Mouse (Mus musculus) forebrain, embryonic 10.5 days (tissue): ENCODE data around the gene Dsn1. TPM values are rescaled to one million over a fixed set of nuclear protein-coding genes. Genes with fewer than 3 reads are reported as not detected.

Experiments
- DNase-seq: peaks from one replicate; pipeline ENCODE4 v3.0.0-alpha.2; 2017; ENCODE audit warnings: low spot score; ENCODE audit errors: extremely low spot score
- H3K27ac ChIP-seq: fragments of 300-500 bp; sonication (generic); 2 replicates; pipeline ENCODE4 v1.5.1; 2016; ENCODE audit warnings: mild to moderate bottlenecking
- H3K27me3 ChIP-seq: fragments of 300-500 bp; sonication (generic); 2 replicates; pipeline ENCODE4 v1.6.1; 2016; ENCODE audit warnings: mild to moderate bottlenecking; ENCODE audit not compliant: poor library complexity, severe bottlenecking
- H3K36me3 ChIP-seq: fragments of 300-500 bp; sonication (generic); replicated peaks from 2 replicates; pipeline ENCODE4 v1.6.1; 2016; ENCODE audit warnings: mild to moderate bottlenecking, moderate library complexity
- H3K4me1 ChIP-seq: fragments of 300-500 bp; sonication (generic); 2 replicates; pipeline ENCODE4 v1.6.1; 2016
- H3K4me3 ChIP-seq: fragments of 300-500 bp; sonication (generic); 2 replicates; pipeline ENCODE4 v1.5.1; 2016; ENCODE audit warnings: mild to moderate bottlenecking, moderate library complexity
- H3K9me3 ChIP-seq: fragments of 300-500 bp; sonication (generic); 2 replicates; pipeline ENCODE4 v1.6.1; 2016; ENCODE audit warnings: mild to moderate bottlenecking, moderate library complexity
- WGBS: fragments of 180-500 bp; shearing (Covaris S2); methylation state at CpG from one replicate; pipeline ENCODE4 v1.1.7; 2016; 5-methylcytosine and 5-hydroxymethylcytosine counted together
- polyA plus RNA-seq: library from polyadenylated mRNA; unstranded; fragments of >200 nt; fragmentation: Nextera tagmentation; extraction: Ambion mirVana; gene quantifications from 2 replicates; pipeline ENCODE4 v1.2.1, GENCODE M21; 2016

Gene Dsn1
- polyA plus RNA-seq, 1 experiment from 2014 or later = 59.1 TPM

GRCm38 (mm10) chr2:157012341-157012740 is 5.4 kb upstream of the Dsn1 start:
- peaks cover 51% of the 10 kb centered on the region for H3K36me3 ChIP-seq
- H3K9me3 ChIP-seq = no peaks in the 10 kb centered on the region
- DNase-seq = no peak
- H3K4me1 ChIP-seq = peaks cover 11% of the 10 kb centered on the region
- WGBS = 93% methylated on average over 6 of the region's 6 CpGs
- H3K4me3 ChIP-seq = no peak overlapping the region
- no peak overlapping the region for H3K27ac ChIP-seq
- no peaks in the 10 kb centered on the region for H3K27me3 ChIP-seq

- Histone ChIP-seq H3K9me3 (no peaks in the 10 kb centered on the region), H3K4me1 (peaks cover 22% of the 10 kb centered on the region), H3K4me3 (no peak overlapping the region), H3K27me3 (no peaks in the 10 kb centered on the region), H3K27ac (no peak overlapping the region), H3K36me3 (peaks cover 35% of the 10 kb centered on the region)
- no peak for DNase-seq
- 63% methylated on average over 11 of the region's 11 CpGs for WGBS
Observed at GRCm38 (mm10) chr2:157010634-157011310, 3.8 kb upstream of the Dsn1 start.

GRCm38 (mm10) chr2:157010121-157010520 is 3.2 kb upstream of the Dsn1 start:
- no peak for DNase-seq
- Histone ChIP-seq H3K27me3 (no peaks in the 10 kb centered on the region), H3K4me1 (peaks cover 25% of the 10 kb centered on the region), H3K9me3 (no peaks in the 10 kb centered on the region), H3K36me3 (peaks cover 35% of the 10 kb centered on the region), H3K27ac (no peak overlapping the region), H3K4me3 (no peak overlapping the region)

- Histone ChIP-seq H3K4me3 (no peak overlapping the region), H3K36me3 (peaks cover 36% of the 10 kb centered on the region), H3K4me1 (peaks cover 25% of the 10 kb centered on the region), H3K27me3 (no peaks in the 10 kb centered on the region), H3K27ac (no peak overlapping the region), H3K9me3 (no peaks in the 10 kb centered on the region)
- DNase-seq = no peak
Observed at GRCm38 (mm10) chr2:157008509-157008908, 1.6 kb upstream of the Dsn1 start.

GRCm38 (mm10) chr2:157007234-157007596 is 261 bp upstream of the Dsn1 start:
- peaks cover 25% of the 10 kb centered on the region for H3K4me1 ChIP-seq
- H3K36me3 ChIP-seq = peaks cover 38% of the 10 kb centered on the region
- DNase-seq = no peak
- peak overlapping the region; percentile 90 for H3K4me3 ChIP-seq
- H3K27ac ChIP-seq = peak overlapping the region; percentile 95
- WGBS = 33% methylated on average over 5 of the region's 5 CpGs
- no peaks in the 10 kb centered on the region for H3K9me3 ChIP-seq
- H3K27me3 ChIP-seq = no peaks in the 10 kb centered on the region

GRCm38 (mm10) chr2:157002321-157002720 is 4.6 kb downstream of the Dsn1 start:
- 97% methylated on average over 4 of the region's 4 CpGs for WGBS
- Histone ChIP-seq H3K27ac (no peak overlapping the region), H3K4me1 (peaks cover 13% of the 10 kb centered on the region), H3K27me3 (no peaks in the 10 kb centered on the region), H3K9me3 (no peaks in the 10 kb centered on the region), H3K36me3 (peaks cover 82% of the 10 kb centered on the region), H3K4me3 (no peak overlapping the region)
- no peak for DNase-seq

- Histone ChIP-seq H3K27ac (no peak overlapping the region), H3K36me3 (peaks cover 99% of the 10 kb centered on the region), H3K27me3 (no peaks in the 10 kb centered on the region), H3K4me1 (no peaks in the 10 kb centered on the region), H3K4me3 (no peak overlapping the region), H3K9me3 (no peaks in the 10 kb centered on the region)
- no peak for DNase-seq
- 93% methylated on average over 5 of the region's 5 CpGs for WGBS
Observed at GRCm38 (mm10) chr2:156998263-156998662, 8.7 kb downstream of the Dsn1 start.

- Histone ChIP-seq H3K27me3 (no peaks in the 10 kb centered on the region), H3K36me3 (peaks cover 88% of the 10 kb centered on the region), H3K4me3 (no peak overlapping the region), H3K27ac (no peak overlapping the region), H3K4me1 (peaks cover 6% of the 10 kb centered on the region), H3K9me3 (no peaks in the 10 kb centered on the region)
- no peak for DNase-seq
- WGBS = 75% methylated on average over 6 of the region's 6 CpGs
Observed at GRCm38 (mm10) chr2:156996576-156996975, 10.4 kb downstream of the Dsn1 start.

- peak; percentile 93 for DNase-seq
- H3K27ac ChIP-seq = peak within 1 kb of the TSS; percentile 86
- H3K4me3 ChIP-seq = peak within 1 kb of the TSS; percentile 95
- peaks cover 40% of the 10 kb centered on the region for H3K36me3 ChIP-seq
- H3K9me3 ChIP-seq = no peaks in the 10 kb centered on the region
- peaks cover 23% of the 10 kb centered on the region for H3K4me1 ChIP-seq
- H3K27me3 ChIP-seq = no peaks in the 10 kb centered on the region
- WGBS = under 1% methylated on average over 66 of the region's 66 CpGs
Observed at GRCm38 (mm10) chr2:156991470-156992319, 15.3 kb downstream of the Dsn1 start, which contains the start of gene Ndrg3. Ndrg3 (minus strand) TSS chr2:156992056.

GRCm38 (mm10) chr2:156990727-156991431 is 16.1 kb downstream of the Dsn1 start:
- Histone ChIP-seq H3K27me3 (no peaks in the 10 kb centered on the region), H3K4me1 (peaks cover 23% of the 10 kb centered on the region), H3K36me3 (peaks cover 32% of the 10 kb centered on the region), H3K9me3 (no peaks in the 10 kb centered on the region), H3K4me3 (peak overlapping the region; percentile 95), H3K27ac (peak overlapping the region; percentile 86; the same call in 1 of the 2 replicates)
- DNase-seq = no peak
- 5% methylated on average over 16 of the region's 16 CpGs for WGBS

- Histone ChIP-seq H3K9me3 (no peaks in the 10 kb centered on the region), H3K36me3 (no peaks in the 10 kb centered on the region), H3K4me3 (no peak overlapping the region), H3K27me3 (no peaks in the 10 kb centered on the region), H3K4me1 (peaks cover 23% of the 10 kb centered on the region), H3K27ac (no peak overlapping the region)
- DNase-seq = no peak
- WGBS = 84% methylated on average over 3 of the region's 3 CpGs
Observed at GRCm38 (mm10) chr2:156987316-156987715, 19.6 kb downstream of the Dsn1 start.

- Histone ChIP-seq H3K36me3 (peaks cover 3% of the 10 kb centered on the region; the same call in 1 of the 2 replicates), H3K27ac (no peak overlapping the region), H3K4me3 (no peak overlapping the region), H3K27me3 (no peaks in the 10 kb centered on the region), H3K9me3 (no peaks in the 10 kb centered on the region), H3K4me1 (no peaks in the 10 kb centered on the region)
- no peak for DNase-seq
- whole genome bisulfite sequencing = 83% methylated on average over 2 of the region's 2 CpGs
Observed at GRCm38 (mm10) chr2:156982864-156983263, 24.1 kb downstream of the Dsn1 start.
